ENCODE assay signal across 8 mouse cellular contexts in genomic region chr2:112812637-112813402, GRCm38 (mm10).
A peak's percentile ranks its signal among the peaks of the same experiment; 100 is the strongest.
DNase-seq lines count a peak whose midpoint lies in the region; ATAC-seq lines count a peak whose summit lies in the region.

No protein-coding gene starts in this region.

- no peak overlapping the region for H3K9ac ChIP-seq in midbrain, embryonic 12.5 days (replicated peaks)

- no peaks in the 10 kb centered on the region for H3K27me3 ChIP-seq in midbrain, embryonic 12.5 days

- no peaks in the 10 kb centered on the region for H3K9me3 ChIP-seq in midbrain, embryonic 12.5 days

- DNase-seq in kidney, postnatal 4 days = peak; percentile 17 to 21
- no peak for DNase-seq in kidney, adult 18-20 months
- DNase-seq in Muller cell, postnatal 12 days (ENCODE audit: inconsistent ontology term) = peak; percentile 27
- peak; percentile 15 for DNase-seq in embryo, embryonic 11 days
- no peak for DNase-seq in lung, adult 18-20 months
- DNase-seq in T-cell, adult 2 months (ENCODE audit: low spot score) = no peak

- H3K4me1 ChIP-seq in midbrain, embryonic 12.5 days = no peaks in the 10 kb centered on the region

- H3K27ac ChIP-seq in midbrain, embryonic 12.5 days (replicated peaks) = no peak overlapping the region

- WGBS in midbrain, embryonic 12.5 days = 71% methylated on average over 5 of the region's 5 CpGs

- ATAC-seq in midbrain, embryonic 12.5 days (ENCODE audit: low FRiP score, low read depth) = peak; percentile 52
- ATAC-seq in megakaryocyte, adult 5-6 weeks (ENCODE audit: poor library complexity, severe bottlenecking) = no peak

- H3K4me2 ChIP-seq in midbrain, embryonic 12.5 days (replicated peaks) = no peak overlapping the region

- no peak overlapping the region for H3K4me3 ChIP-seq in midbrain, embryonic 12.5 days

- no peaks in the 10 kb centered on the region for H3K36me3 ChIP-seq in midbrain, embryonic 12.5 days

Comparison
In these comparisons a context has a peak if more than half of its experiments do, and no peak if none do; other contexts are left out.
1. DNase-seq: peak in kidney, postnatal 4 days (2 of 2), Muller cell, postnatal 12 days (single experiment) and embryo, embryonic 11 days (single experiment); none in kidney, adult 18-20 months (single experiment), lung, adult 18-20 months (0 of 2) and T-cell, adult 2 months (single experiment).